Comparison of ENCODE assay signal across 11 mouse cellular contexts in the genomic region with DNA sequence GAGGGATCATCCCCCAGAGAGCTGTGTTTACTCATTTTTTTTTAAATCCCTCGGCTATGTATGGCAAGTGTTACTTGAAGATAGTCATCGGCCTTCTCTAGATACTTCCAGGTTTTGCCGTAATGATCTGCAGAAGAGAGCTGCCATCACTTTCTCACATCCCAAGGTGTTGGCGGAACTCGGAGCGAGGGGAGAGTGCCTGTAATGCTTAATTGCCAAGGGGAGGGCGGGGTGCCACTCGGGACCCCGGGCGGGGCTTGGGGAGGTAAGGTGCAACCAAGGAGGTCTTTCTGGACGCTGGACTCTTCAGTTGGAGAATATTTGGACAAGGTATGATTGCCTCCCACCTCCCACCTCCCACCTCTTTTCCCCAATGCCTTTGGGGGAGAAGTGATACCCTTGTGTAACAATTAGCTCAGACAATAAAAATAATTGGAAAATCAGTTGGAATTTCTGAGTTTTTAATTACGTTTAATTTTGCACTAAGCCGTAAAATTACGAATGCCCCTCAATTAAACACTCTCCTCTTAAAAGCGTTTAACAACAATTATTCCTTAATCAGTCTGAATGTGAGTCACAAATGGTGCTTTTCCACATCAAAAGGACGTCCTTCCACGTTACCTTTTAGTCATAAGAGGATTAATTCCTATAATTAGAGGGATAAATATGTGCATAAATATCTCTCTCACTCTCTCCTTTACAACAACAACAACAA. TPM values are rescaled to one million over a fixed set of nuclear protein-coding genes. Genes with fewer than 3 reads are reported as not detected.
DNase-seq lines count a peak whose midpoint lies in the region; ATAC-seq and TF ChIP-seq lines count a peak whose summit lies in the region.
"Had no signal": no experiment of that assay in that cellular context is flagged by ENCODE, and none has a peak within 500 bp of the region (broad histone marks: within the 10 kb centered on the region; RNA-seq: fewer than 3 reads in every experiment).

No protein-coding gene starts in this region.

- H3K9me3 ChIP-seq in forebrain, embryonic 16.5 days (ENCODE audit: control insufficient read depth, low read length), result no peaks in the 10 kb centered on the region
- no peaks in the 10 kb centered on the region for H3K9me3 ChIP-seq in liver, postnatal 0 days (ENCODE audit: low read length)

- peak overlapping the region; percentile 63; the same call in 1 of the 2 replicates for H3K4me3 ChIP-seq in heart, adult 2 months
- H3K4me3 ChIP-seq in forebrain, embryonic 16.5 days (replicated peaks; ENCODE audit: low read length), result peak overlapping the region; percentile 47
- H3K4me3 ChIP-seq in liver, postnatal 0 days (ENCODE audit: low read depth, low read length), result no peak overlapping the region

- no peaks in the 10 kb centered on the region for H3K79me2 ChIP-seq in heart, adult 2 months (replicated peaks; ENCODE audit: control insufficient read depth, insufficient read depth, low read length)

- no peak overlapping the region for H3K9ac ChIP-seq in heart, adult 2 months (ENCODE audit: low read depth, low read length)
- H3K9ac ChIP-seq in forebrain, embryonic 16.5 days (replicated peaks; ENCODE audit: low read depth, low read length), result peak overlapping the region; percentile 67
- no peak overlapping the region for H3K9ac ChIP-seq in liver, postnatal 0 days (replicated peaks)
- H3K9ac ChIP-seq: liver, embryonic 14.5 days had no signal

- H3K4me2 ChIP-seq in forebrain, embryonic 16.5 days (ENCODE audit: low read length), result peak overlapping the region; percentile 88
- 0 out of 2 replicates have a peak overlapping the region, but pooled peaks have one; percentile 79 for H3K4me2 ChIP-seq in liver, postnatal 0 days (ENCODE audit: low read depth, low read length)

- TF ChIP-seq EP300 in heart, adult 2 months (IDR thresholded peaks at IDR 0.05; ENCODE audit: insufficient read depth, low read depth, low read length), result no peak
- TF ChIP-seq EP300 in liver, postnatal 0 days (IDR thresholded peaks at IDR 0.05; ENCODE audit: low read depth), result no peak

- peaks cover 1% of the 10 kb centered on the region; the same call in 1 of the 2 replicates for H3K4me1 ChIP-seq in heart, adult 2 months (ENCODE audit: control insufficient read depth, insufficient read depth, low read length)
- H3K4me1 ChIP-seq in forebrain, embryonic 16.5 days (replicated peaks; ENCODE audit: control insufficient read depth, insufficient read depth, low read length), result peaks cover 27% of the 10 kb centered on the region
- H3K4me1 ChIP-seq in liver, postnatal 0 days (ENCODE audit: insufficient read depth), result peaks cover 3% of the 10 kb centered on the region; the same call in 1 of the 2 replicates

- no peak overlapping the region for H3K27ac ChIP-seq in heart, adult 2 months
- peak overlapping the region; percentile 91 for H3K27ac ChIP-seq in forebrain, embryonic 16.5 days (ENCODE audit: low read length)
- no peak overlapping the region for H3K27ac ChIP-seq in liver, postnatal 0 days (ENCODE audit: low read depth)
- H3K27ac ChIP-seq: liver, embryonic 14.5 days had no signal

- no peaks in the 10 kb centered on the region for H3K27me3 ChIP-seq in heart, adult 2 months (ENCODE audit: control insufficient read depth, insufficient read depth, low read length)
- H3K27me3 ChIP-seq in forebrain, embryonic 16.5 days (replicated peaks; ENCODE audit: control insufficient read depth, insufficient read depth, low read length), result no peaks in the 10 kb centered on the region
- peaks cover 58% of the 10 kb centered on the region for H3K27me3 ChIP-seq in liver, postnatal 0 days (ENCODE audit: insufficient read depth, low read length)
- H3K27me3 ChIP-seq: CH12.LX had no signal

- intact Hi-C loops in heart, adult 2 months (cut with DNase I), result loop anchor here (10.0 kb wide), 3 partner anchors 490 to 1220 kb away; a partner anchor contains a TSS
- intact Hi-C loops in gastrocnemius, postnatal 36 days (cut with DNase I), result no loop called here

- no peak for TF ChIP-seq POLR2A in heart, adult 2 months (IDR thresholded peaks at IDR 0.05; ENCODE audit: insufficient read depth, low read depth, low read length)

- no peak for TF ChIP-seq CTCF in heart, adult 2 months (IDR thresholded peaks at IDR 0.05)
- TF ChIP-seq CTCF in liver, postnatal 0 days (IDR thresholded peaks at IDR 0.05; ENCODE audit: low read depth), result no peak

- no peaks in the 10 kb centered on the region for H3K36me3 ChIP-seq in heart, adult 2 months (ENCODE audit: control insufficient read depth, insufficient read depth, low read length)
- no peaks in the 10 kb centered on the region for H3K36me3 ChIP-seq in forebrain, embryonic 16.5 days (ENCODE audit: control insufficient read depth, insufficient read depth)
- H3K36me3 ChIP-seq in liver, postnatal 0 days (replicated peaks; ENCODE audit: insufficient read depth, low read length), result no peaks in the 10 kb centered on the region

- 68% methylated on average over 17 of the region's 17 CpGs for WGBS in heart, adult 2 months
- WGBS in forebrain, embryonic 16.5 days, result 5% methylated on average over 17 of the region's 17 CpGs
- 13% methylated on average over 17 of the region's 17 CpGs for WGBS in liver, postnatal 0 days (ENCODE audit: insufficient replicate concordance)

- no peak for ATAC-seq in forebrain, embryonic 16.5 days
- no peak for ATAC-seq in liver, postnatal 0 days

- no peak for DNase-seq in heart, adult 2 months
- DNase-seq in heart, adult 9 months (ENCODE audit: low spot score in 2 of 2), result no peak
- peak; percentile 43 for DNase-seq in ES-CJ7 (ENCODE audit: low read depth, low spot score)
- DNase-seq in liver, postnatal 0 days, result no peak
- no peak for DNase-seq in spleen, postnatal 14 days (ENCODE audit: low spot score in 2 of 2)
- DNase-seq in gastrocnemius, postnatal 36 days, result no peak
- no peak for DNase-seq in right cerebral cortex, postnatal 25 days

RNA-seq across cellular contexts. Expression of a gene that starts 9.2 kb away (rescaled TPM):
- total RNA-seq in heart, adult 2 months (2021), result 10 to 100 TPM; 24.9 to 30.4 TPM
- 16.9 and 22.4 TPM in 2 replicates for polyA plus RNA-seq in heart, adult 2 months (2012; rRNA removed)
- 143 and 154 TPM in 2 replicates for polyA plus RNA-seq in forebrain, embryonic 16.5 days (2015; fragmentation: Nextera tagmentation; extraction: Ambion mirVana)
- polyA plus RNA-seq in liver, postnatal 0 days (2015; fragmentation: Nextera tagmentation; extraction: Ambion mirVana), result 2.0 and 2.4 TPM in 2 replicates
- total RNA-seq in gastrocnemius, postnatal 36 days (2021), result under 1 TPM; 0.86 to 0.97 TPM
- total RNA-seq: CH12.LX; common myeloid progenitor, adult 5-6 weeks had no signal
